Mouse (Mus musculus): ENCODE results near the gene Ccdc185.

DNA sequence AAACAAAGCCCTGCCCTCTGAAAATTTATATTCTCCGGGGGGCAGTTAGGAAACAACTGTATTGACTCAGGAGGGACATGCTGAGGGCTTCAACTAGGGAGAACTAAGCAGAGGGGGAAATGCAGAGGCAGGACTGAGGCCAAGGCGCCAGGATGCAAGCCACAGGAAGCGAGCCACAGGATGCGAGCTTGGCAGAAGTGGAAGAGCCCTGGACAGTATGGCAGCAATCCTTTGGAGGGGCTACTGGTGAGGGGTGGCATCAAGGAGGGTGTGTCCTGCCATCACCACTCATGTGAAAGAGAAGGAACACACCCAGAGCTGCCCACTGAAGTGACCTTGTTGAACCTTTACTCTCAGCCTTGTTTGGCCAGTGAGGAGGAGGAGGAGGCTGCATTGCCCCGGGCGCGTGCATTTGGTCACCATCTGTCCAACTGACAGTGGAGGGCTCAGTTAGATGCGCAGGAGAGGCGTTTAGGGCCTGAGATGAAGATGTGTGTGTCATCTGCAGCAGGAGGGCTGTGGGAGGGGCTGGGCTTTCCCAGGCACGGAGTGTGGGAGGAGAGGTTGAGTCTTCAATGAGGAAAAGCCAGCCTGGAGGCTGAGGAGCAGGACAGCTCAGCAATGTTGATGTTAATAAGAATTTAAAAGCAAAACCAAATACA lies 27.9 kb upstream of the Ccdc185 start:
- no peak for TF ChIP-seq TAL1 (IDR thresholded peaks at IDR 0.05; ENCODE audit: low read length)
- TF ChIP-seq GATA1 (IDR thresholded peaks at IDR 0.05; ENCODE audit: low read length), result no peak

All from erythroblast, embryonic 14.5 days (primary cell).